Mouse (Mus musculus) lung, postnatal 0 days (tissue): ENCODE measurements around the gene Adat1. TPM values are rescaled to one million over a fixed set of nuclear protein-coding genes. Genes with fewer than 3 reads are reported as not detected.
A peak's percentile ranks its signal among the peaks of the same experiment; 100 is the strongest.

ENCODE experiments used
- ATAC-seq: fragments of 200-750 bp; cut with Nextera tagmentation; 2 replicates; pipeline ENCODE4 v1.8.0; 2017; ENCODE audit warnings: moderate library complexity
- DNase-seq: peaks from one replicate; pipeline ENCODE4 v3.0.0-alpha.2; 2016; ENCODE audit warnings: low spot score
- H3K27ac ChIP-seq: fragments of 300-500 bp; sonication (generic); 2 replicates; pipeline ENCODE4 v1.5.1; 2014; ENCODE audit warnings: antibody characterized with exemption, mild to moderate bottlenecking, low read length, mixed read lengths
- H3K27me3 ChIP-seq: fragments of 300-500 bp; sonication (generic); replicated peaks from 2 replicates; pipeline ENCODE4 v1.6.1; 2014; ENCODE audit warnings: low read length, mixed read lengths; ENCODE audit not compliant: insufficient read depth
- H3K36me3 ChIP-seq: fragments of 300-500 bp; sonication (generic); 2 replicates; pipeline ENCODE4 v1.6.1; 2014; ENCODE audit warnings: low read length, mixed read lengths; ENCODE audit not compliant: insufficient read depth
- H3K4me1 ChIP-seq: fragments of 300-500 bp; sonication (generic); 2 replicates; pipeline ENCODE4 v1.6.1; 2014; ENCODE audit warnings: antibody characterized with exemption, low read depth, low read length, mixed read lengths; ENCODE audit not compliant: insufficient read depth
- H3K4me2 ChIP-seq: fragments of 300-500 bp; sonication (generic); replicated peaks from 2 replicates; pipeline ENCODE4 v1.6.1; 2014; ENCODE audit warnings: low read depth, mild to moderate bottlenecking, low read length, moderate library complexity, mixed read lengths
- H3K4me3 ChIP-seq: fragments of 300-500 bp; sonication (generic); 2 replicates; pipeline ENCODE4 v1.5.1; 2014; ENCODE audit warnings: low read depth, low read length
- H3K9ac ChIP-seq: fragments of 300-500 bp; sonication (generic); replicated peaks from 2 replicates; pipeline ENCODE4 v1.6.1; 2014; ENCODE audit warnings: low read depth, mild to moderate bottlenecking
- H3K9me3 ChIP-seq: fragments of 300-500 bp; sonication (generic); 2 replicates; pipeline ENCODE4 v1.6.1; 2016; ENCODE audit warnings: low read length, mixed read lengths
- CTCF ChIP-seq: IDR thresholded peaks from 2 replicates; pipeline ENCODE4 v1.5.1; 2016; ENCODE audit warnings: antibody characterized with exemption, mild to moderate bottlenecking
- EP300 ChIP-seq: IDR thresholded peaks from 2 replicates; pipeline ENCODE4 v1.6.1; 2016; ENCODE audit warnings: antibody characterized with exemption, mild to moderate bottlenecking, control low read depth
- WGBS: fragments of 180-500 bp; shearing (Covaris S2); extraction: QIAGEN DNeasy Blood & Tissue Kit; methylation state at CpG from one replicate; pipeline ENCODE4 v1.1.7; 2014; 5-methylcytosine and 5-hydroxymethylcytosine counted together
- polyA plus RNA-seq: library from polyadenylated mRNA; unstranded; fragments of >200 nt; fragmentation: Nextera tagmentation; extraction: Ambion mirVana; gene quantifications from 2 replicates; pipeline ENCODE4 v1.2.1, GENCODE M21; 2015

Gene Adat1
- 2.4 and 2.8 TPM in 2 replicates for polyA plus RNA-seq

DNA sequence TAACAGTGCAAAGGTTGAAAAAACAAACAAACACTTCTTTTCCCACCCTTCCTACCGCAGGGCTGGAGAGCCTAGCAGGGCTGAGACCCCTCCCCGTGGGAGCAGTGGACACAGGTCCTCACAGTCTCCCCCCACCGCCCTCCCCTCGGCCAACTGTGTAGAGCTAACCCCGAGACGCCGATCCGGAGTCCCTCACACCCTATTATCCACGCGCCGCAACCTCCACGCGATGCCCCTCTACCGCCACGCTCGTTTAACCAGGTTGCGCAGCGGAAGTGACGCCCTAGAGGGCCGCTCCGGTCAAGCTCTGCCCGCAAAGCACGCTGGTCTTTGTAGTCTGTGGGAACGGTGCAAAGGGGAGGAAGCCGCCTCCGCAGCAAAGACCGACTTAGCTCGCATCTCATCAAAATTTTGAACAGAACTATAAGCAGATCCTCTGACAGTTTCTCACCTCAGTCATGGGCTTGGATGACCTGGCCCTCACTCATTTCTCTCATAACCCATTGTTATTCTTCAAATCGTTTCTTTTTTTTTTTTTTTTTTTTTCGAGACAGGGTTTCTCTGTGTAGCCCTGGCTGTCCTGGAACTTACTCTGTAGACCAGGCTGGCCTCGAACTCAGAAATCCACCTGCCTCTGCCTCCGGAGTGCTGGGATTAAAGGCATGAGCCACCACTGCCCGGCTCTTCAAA lies at the start of gene Adat1:
Gene Adat1, minus strand, starts transcription at position 290 of the 690 bp plus-strand sequence.
- Histone ChIP-seq H3K4me1 (no peaks in the 10 kb centered on the region), H3K27me3 (no peaks in the 10 kb centered on the region), H3K4me3 (peak within 1 kb of the TSS; percentile 72), H3K9me3 (no peaks in the 10 kb centered on the region), H3K4me2 (peak within 1 kb of the TSS; percentile 66), H3K36me3 (peaks cover 19% of the 10 kb centered on the region; the same call in 1 of the 2 replicates), H3K9ac (peak within 1 kb of the TSS; percentile 53), H3K27ac (no peak within 1 kb of the TSS)
- ATAC-seq, result peak; percentile 97
- WGBS, result 4% methylated on average over 32 of the region's 33 CpGs
- peak; percentile 48 for TF ChIP-seq CTCF
- no peak for TF ChIP-seq EP300
- peak; percentile 93 for DNase-seq

DNA sequence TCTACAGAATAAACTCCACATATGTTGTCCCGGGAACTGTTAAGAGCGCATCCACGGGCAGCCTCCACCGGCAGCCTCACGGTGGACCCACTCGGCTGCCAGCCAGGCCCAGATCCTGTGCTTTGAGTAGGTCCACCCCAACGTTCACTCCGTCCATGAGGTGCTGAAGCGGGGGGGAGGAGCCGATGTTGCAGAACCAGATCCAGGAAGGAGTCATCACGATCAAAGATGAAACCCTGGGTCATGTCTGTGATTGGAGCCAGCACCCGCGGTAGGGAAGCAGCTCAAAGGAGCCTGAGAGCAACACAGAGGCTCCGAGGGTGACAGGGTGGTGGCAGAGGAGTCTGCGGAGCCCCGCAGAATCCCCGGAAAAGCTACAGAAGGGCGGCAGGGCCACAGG lies 45.4 kb upstream of the Adat1 start:
- H3K4me2 ChIP-seq, result no peak overlapping the region
- no peaks in the 10 kb centered on the region for H3K9me3 ChIP-seq
- 70% methylated on average over 18 of the region's 18 CpGs for WGBS
- DNase-seq, result no peak
- no peaks in the 10 kb centered on the region for H3K36me3 ChIP-seq
- ATAC-seq, result no peak
- no peaks in the 10 kb centered on the region for H3K27me3 ChIP-seq
- H3K4me3 ChIP-seq, result no peak overlapping the region
- H3K27ac ChIP-seq, result no peak overlapping the region
- H3K9ac ChIP-seq, result no peak overlapping the region
- TF ChIP-seq EP300 (no peak), CTCF (no peak)
- H3K4me1 ChIP-seq, result no peaks in the 10 kb centered on the region

DNA sequence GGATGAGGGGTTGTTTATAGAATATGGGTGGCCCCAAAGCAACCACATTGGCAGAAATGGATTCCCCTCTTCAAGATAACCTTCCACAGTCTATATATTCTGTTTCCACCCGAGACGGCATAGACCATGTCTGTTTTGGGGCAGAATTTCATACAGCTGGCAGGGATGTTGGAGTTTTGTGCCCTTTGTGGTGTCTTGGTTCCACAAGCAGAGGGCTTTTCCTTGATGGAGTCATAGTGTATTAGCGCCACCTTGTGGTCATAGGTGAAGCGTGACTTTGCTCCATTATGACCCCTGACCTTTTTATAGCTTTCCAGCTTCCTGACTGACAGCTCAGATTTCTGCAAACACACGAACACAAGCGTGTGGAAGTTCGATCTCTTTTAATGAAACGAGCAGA lies 42.5 kb upstream of the Adat1 start:
- H3K27me3 ChIP-seq, result no peaks in the 10 kb centered on the region
- no peaks in the 10 kb centered on the region for H3K9me3 ChIP-seq
- WGBS, result 5% methylated on average over 8 of the region's 8 CpGs
- no peaks in the 10 kb centered on the region for H3K36me3 ChIP-seq
- H3K4me3 ChIP-seq, result no peak overlapping the region
- H3K4me1 ChIP-seq, result no peaks in the 10 kb centered on the region
- H3K9ac ChIP-seq, result no peak overlapping the region
- peak; percentile 88 for DNase-seq
- peak; percentile 87 for TF ChIP-seq CTCF
- no peak for TF ChIP-seq EP300
- peak; percentile 43 for ATAC-seq
- H3K27ac ChIP-seq, result no peak overlapping the region
- H3K4me2 ChIP-seq, result no peak overlapping the region

DNA sequence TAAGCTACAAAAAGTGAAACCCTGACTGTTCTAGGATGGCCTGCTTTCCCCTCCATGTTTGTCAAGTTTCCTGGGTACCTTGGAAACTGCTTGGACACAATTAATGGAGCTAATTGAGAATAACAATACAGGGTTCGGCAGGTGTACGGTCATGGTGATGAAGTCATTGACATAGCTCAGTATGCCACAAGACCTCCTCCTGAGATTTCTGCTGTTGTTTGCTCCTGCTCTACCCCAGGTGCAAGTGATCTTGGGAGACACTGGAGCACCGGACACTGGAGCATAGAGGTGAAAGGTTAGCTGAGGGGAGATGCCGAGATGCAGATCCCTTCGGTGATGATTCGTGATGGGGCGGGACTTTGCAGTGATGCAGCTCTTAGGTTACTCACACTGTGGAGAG lies 41.0 kb upstream of the Adat1 start:
- Histone ChIP-seq H3K9me3 (no peaks in the 10 kb centered on the region), H3K4me3 (no peak overlapping the region), H3K27ac (no peak overlapping the region), H3K36me3 (no peaks in the 10 kb centered on the region), H3K4me1 (no peaks in the 10 kb centered on the region), H3K9ac (no peak overlapping the region), H3K27me3 (no peaks in the 10 kb centered on the region), H3K4me2 (no peak overlapping the region)
- ATAC-seq (no peak), DNase-seq (no peak)
- 59% methylated on average over 7 of the region's 7 CpGs for WGBS
- TF ChIP-seq CTCF (no peak), EP300 (no peak)

DNA sequence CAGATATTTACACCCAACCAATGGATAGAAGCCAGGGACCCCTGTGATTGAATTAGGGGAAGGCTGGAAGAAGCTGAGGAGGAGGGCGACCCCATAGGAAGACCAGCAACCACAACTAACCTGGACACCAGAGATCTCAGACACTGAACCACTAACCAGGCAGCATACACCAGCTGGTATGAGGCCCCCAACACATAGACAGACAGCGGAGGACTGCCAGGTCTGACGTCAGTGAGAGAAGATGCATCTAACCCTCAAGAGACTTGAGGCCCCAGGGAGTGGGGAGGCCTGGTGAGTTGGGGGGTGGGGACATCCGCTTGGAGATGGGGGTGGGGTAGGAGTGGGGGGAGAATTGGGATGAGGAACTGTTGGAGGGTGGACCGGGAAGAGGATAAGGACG lies 38.6 kb upstream of the Adat1 start:
- Histone ChIP-seq H3K27me3 (no peaks in the 10 kb centered on the region), H3K4me3 (no peak overlapping the region), H3K4me1 (no peaks in the 10 kb centered on the region), H3K36me3 (no peaks in the 10 kb centered on the region), H3K9me3 (no peaks in the 10 kb centered on the region), H3K27ac (no peak overlapping the region), H3K4me2 (no peak overlapping the region), H3K9ac (no peak overlapping the region)
- TF ChIP-seq CTCF (no peak), EP300 (no peak)
- ATAC-seq (peak; percentile 56; the same call in 1 of the 2 replicates), DNase-seq (no peak)
- 41% methylated on average over 6 of the region's 6 CpGs for WGBS

DNA sequence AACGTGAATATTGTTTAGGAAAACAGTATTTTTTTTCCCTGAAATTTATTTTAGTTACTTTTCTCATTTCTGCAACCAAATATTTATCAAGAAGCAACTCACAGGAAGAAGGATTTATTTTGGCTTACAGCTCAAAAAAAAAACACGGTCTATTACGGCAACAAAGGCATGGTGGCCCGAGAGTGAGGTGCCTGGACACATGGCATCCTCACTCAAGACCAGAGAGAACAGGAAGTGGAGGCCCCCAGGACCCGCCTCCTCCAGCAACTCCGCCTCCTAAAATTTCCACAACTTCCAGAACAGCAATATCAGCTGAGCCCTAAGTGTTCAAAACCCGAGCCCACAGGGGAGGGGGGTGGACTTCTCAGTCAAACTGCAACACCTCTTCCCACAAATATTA lies 37.4 kb upstream of the Adat1 start:
- 65% methylated on average over 7 of the region's 7 CpGs for WGBS
- DNase-seq, result no peak
- Histone ChIP-seq H3K27me3 (no peaks in the 10 kb centered on the region), H3K4me1 (no peaks in the 10 kb centered on the region), H3K4me3 (no peak overlapping the region), H3K27ac (no peak overlapping the region), H3K36me3 (no peaks in the 10 kb centered on the region), H3K4me2 (no peak overlapping the region), H3K9me3 (no peaks in the 10 kb centered on the region), H3K9ac (no peak overlapping the region)
- no peak for TF ChIP-seq EP300
- TF ChIP-seq CTCF, result no peak
- no peak for ATAC-seq
